Mouse (Mus musculus) subcutaneous adipose tissue, adult 2 months (tissue): Measurements from ENCODE around the gene Fpr-rs7. TPM values are rescaled to one million over a fixed set of nuclear protein-coding genes. Genes with fewer than 3 reads are reported as not detected.

Experiments used
- polyA plus RNA-seq: library from polyadenylated mRNA; depleted of rRNA; stranded (reverse); fragments of >200 nt; gene quantifications from 2 replicates; pipeline ENCODE4 v1.2.3, GENCODE M21; 2012; ENCODE audit warnings: low replicate concordance; rRNA removed

The Fpr-rs7 gene
- not detected in 2 replicates for polyA plus RNA-seq

DNA sequence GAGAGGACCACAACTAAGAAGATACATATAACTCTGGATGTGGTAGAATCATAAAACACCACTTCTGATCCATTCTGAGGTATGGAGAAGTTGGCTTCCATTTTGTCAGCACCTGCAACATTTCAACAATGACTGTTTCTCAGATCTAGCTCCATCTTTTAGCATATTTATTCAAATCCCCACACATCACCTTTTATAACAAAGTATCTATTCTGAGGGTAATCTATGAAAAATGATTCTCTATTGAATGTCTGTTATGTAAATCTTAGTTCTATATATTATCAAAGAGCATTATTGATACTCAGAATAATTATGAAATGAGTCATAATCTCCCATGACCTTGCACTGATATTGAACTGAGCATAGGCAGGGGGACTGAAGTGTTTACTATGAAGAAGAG, at the start of gene Fpr-rs7:
Gene Fpr-rs7, minus strand, starts transcription at position 101 of the 400 bp plus-strand sequence.

Other genes starting within 250 kb of the Fpr-rs7 start
- not detected in 2 replicates for gene Vmn2r104, start 65.9 kb downstream of the Fpr-rs7 start, polyA plus RNA-seq
- not detected in 2 replicates for gene Fpr-rs6, start 68.9 kb upstream of the Fpr-rs7 start, polyA plus RNA-seq
- gene Vmn2r105, start 120.8 kb upstream of the Fpr-rs7 start, polyA plus RNA-seq, result not detected in 2 replicates
- not detected in 2 replicates for gene Vmn2r106, start 171.3 kb upstream of the Fpr-rs7 start, polyA plus RNA-seq
- gene Vmn2r107, start 231.0 kb upstream of the Fpr-rs7 start, polyA plus RNA-seq, result not detected in 2 replicates